Mouse (Mus musculus): ENCODE results near the gene Gimap5.

DNA sequence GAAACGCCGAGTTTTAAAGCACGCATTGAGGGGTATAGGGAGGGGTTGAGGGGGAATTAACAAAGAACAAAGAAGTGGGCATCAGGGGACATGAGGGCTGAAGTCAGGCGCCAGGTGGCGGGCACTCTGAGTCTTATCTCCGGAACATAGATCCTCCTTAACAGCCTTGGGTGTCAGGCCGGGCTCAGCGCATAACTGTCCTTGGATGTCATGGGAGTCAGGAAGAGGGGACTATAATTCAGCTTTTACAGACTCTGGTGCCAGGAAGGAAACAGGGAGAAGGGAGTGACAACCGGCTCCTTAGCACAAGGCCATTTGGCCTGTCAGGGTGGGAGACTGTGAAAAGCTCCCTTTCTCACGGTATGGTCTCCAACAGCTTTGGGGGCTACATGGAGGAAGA is 18.5 kb downstream of the Gimap5 start:
- no peak for TF ChIP-seq CTCF (conservative IDR thresholded peaks at IDR 0.05; ENCODE audit: insufficient read depth, insufficient read length, low read depth, low read length)
- TF ChIP-seq POLR2A (IDR thresholded peaks at IDR 0.05; ENCODE audit: low read depth, low read length): no peak

All from kidney, adult 2 months (tissue).